Mouse (Mus musculus) lung, embryonic 16.5 days (tissue): ENCODE measurements around the gene Ppox. TPM values are rescaled to one million over a fixed set of nuclear protein-coding genes. Genes with fewer than 3 reads are reported as not detected.
A peak's percentile ranks its signal among the peaks of the same experiment; 100 is the strongest.

ENCODE experiments used
- ATAC-seq: fragments of 200-750 bp; cut with Nextera tagmentation; 2 replicates; pipeline ENCODE4 v1.8.0; 2017; ENCODE audit warnings: low read depth, mild to moderate bottlenecking, moderate library complexity
- H3K27ac ChIP-seq: fragments of 300-500 bp; sonication (generic); 2 replicates; pipeline ENCODE4 v1.5.1; 2014; ENCODE audit warnings: mild to moderate bottlenecking, control low read depth, low read length
- H3K27me3 ChIP-seq: fragments of 300-500 bp; sonication (generic); 2 replicates; pipeline ENCODE4 v1.6.1; 2014; ENCODE audit warnings: low read depth, low read length, mixed read lengths; ENCODE audit not compliant: control insufficient read depth, insufficient read depth
- H3K36me3 ChIP-seq: fragments of 300-500 bp; sonication (generic); 2 replicates; pipeline ENCODE4 v1.6.1; 2014; ENCODE audit warnings: low read length; ENCODE audit not compliant: control insufficient read depth, insufficient read depth
- H3K4me1 ChIP-seq: fragments of 300-500 bp; sonication (generic); replicated peaks from 2 replicates; pipeline ENCODE4 v1.6.1; 2014; ENCODE audit warnings: low read length, mixed read lengths; ENCODE audit not compliant: control insufficient read depth, insufficient read depth
- H3K4me2 ChIP-seq: fragments of 300-500 bp; sonication (generic); 2 replicates; pipeline ENCODE4 v1.6.1; 2014; ENCODE audit warnings: low read depth, low read length, control low read depth
- H3K4me3 ChIP-seq: fragments of 300-500 bp; sonication (generic); 2 replicates; pipeline ENCODE4 v1.5.1; 2014; ENCODE audit warnings: mild to moderate bottlenecking, low read length, control low read depth
- H3K9ac ChIP-seq: fragments of 300-500 bp; sonication (generic); 2 replicates; pipeline ENCODE4 v1.6.1; 2014; ENCODE audit warnings: low read length, control low read depth
- H3K9me3 ChIP-seq: fragments of 300-500 bp; sonication (generic); 2 replicates; pipeline ENCODE4 v1.6.1; 2016; ENCODE audit warnings: low read length; ENCODE audit not compliant: control insufficient read depth
- WGBS: fragments of 180-500 bp; shearing (Covaris S2); extraction: QIAGEN DNeasy Blood & Tissue Kit; methylation state at CpG from one replicate; pipeline ENCODE4 v1.1.7; 2014; 5-methylcytosine and 5-hydroxymethylcytosine counted together
- polyA plus RNA-seq: library from polyadenylated mRNA; unstranded; fragments of >200 nt; fragmentation: Nextera tagmentation; extraction: Ambion mirVana; gene quantifications from 2 replicates; pipeline ENCODE4 v1.2.1, GENCODE M21; 2015

Ppox gene
- polyA plus RNA-seq, 1 experiment from 2014 or later, result 53.9 TPM

- peak overlapping the region; percentile 32; the same call in 1 of the 2 replicates for H3K27ac ChIP-seq
- H3K4me1 ChIP-seq, result peaks cover 8% of the 10 kb centered on the region
- H3K36me3 ChIP-seq, result peaks cover 30% of the 10 kb centered on the region
- H3K4me2 ChIP-seq, result peak overlapping the region; percentile 90
- peak overlapping the region; percentile 85 for H3K9ac ChIP-seq
- H3K27me3 ChIP-seq, result no peaks in the 10 kb centered on the region
- under 1% methylated on average over 25 of the region's 25 CpGs for WGBS
- peak overlapping the region; percentile 80 for H3K4me3 ChIP-seq
- peak; percentile 2 for ATAC-seq
- no peaks in the 10 kb centered on the region for H3K9me3 ChIP-seq
Observed at GRCm38 (mm10) chr1:171280250-171280915, 603 bp downstream of the Ppox start.

GRCm38 (mm10) chr1:171279721-171280120, 1.3 kb downstream of the Ppox start:
- Histone ChIP-seq H3K4me3 (peak overlapping the region; percentile 80), H3K9ac (peak overlapping the region; percentile 85), H3K36me3 (peaks cover 34% of the 10 kb centered on the region), H3K27ac (no peak overlapping the region), H3K4me2 (peak overlapping the region; percentile 90), H3K27me3 (no peaks in the 10 kb centered on the region), H3K4me1 (peaks cover 8% of the 10 kb centered on the region), H3K9me3 (no peaks in the 10 kb centered on the region)
- no peak for ATAC-seq
- 61% methylated on average over 5 of the region's 5 CpGs for WGBS

GRCm38 (mm10) chr1:171279012-171279705, 1.8 kb downstream of the Ppox start:
- WGBS, result 82% methylated on average over 14 of the region's 14 CpGs
- Histone ChIP-seq H3K27me3 (no peaks in the 10 kb centered on the region), H3K4me1 (peaks cover 8% of the 10 kb centered on the region), H3K27ac (no peak overlapping the region), H3K36me3 (peaks cover 40% of the 10 kb centered on the region), H3K9me3 (no peaks in the 10 kb centered on the region), H3K4me3 (no peak overlapping the region), H3K9ac (no peak overlapping the region), H3K4me2 (no peak overlapping the region)
- no peak for ATAC-seq

- H3K4me3 ChIP-seq, result no peak overlapping the region
- H3K4me2 ChIP-seq, result no peak overlapping the region
Observed at GRCm38 (mm10) chr1:171278436-171278835, 2.5 kb downstream of the Ppox start.

GRCm38 (mm10) chr1:171277736-171278135, 3.2 kb downstream of the Ppox start:
- Histone ChIP-seq H3K4me3 (no peak overlapping the region), H3K9ac (no peak overlapping the region), H3K4me2 (no peak overlapping the region), H3K9me3 (no peaks in the 10 kb centered on the region), H3K27me3 (no peaks in the 10 kb centered on the region), H3K36me3 (peaks cover 45% of the 10 kb centered on the region), H3K27ac (no peak overlapping the region), H3K4me1 (peaks cover 8% of the 10 kb centered on the region)
- ATAC-seq, result no peak
- WGBS, result 86% methylated on average over 10 of the region's 10 CpGs

More at GRCm38 (mm10) chr1:171278436-171278835, 2.5 kb downstream of the Ppox start:
- Histone ChIP-seq H3K9ac (no peak overlapping the region), H3K9me3 (no peaks in the 10 kb centered on the region), H3K27ac (no peak overlapping the region), H3K36me3 (peaks cover 44% of the 10 kb centered on the region), H3K27me3 (no peaks in the 10 kb centered on the region), H3K4me1 (peaks cover 8% of the 10 kb centered on the region)
- ATAC-seq, result no peak
- WGBS, result 93% methylated on average over 8 of the region's 8 CpGs

- H3K27me3 ChIP-seq, result no peaks in the 10 kb centered on the region
- peaks cover 17% of the 10 kb centered on the region for H3K4me1 ChIP-seq
- 87% methylated on average over 14 of the region's 14 CpGs for WGBS
- peaks cover 47% of the 10 kb centered on the region for H3K36me3 ChIP-seq
- H3K27ac ChIP-seq, result no peak overlapping the region
- H3K9ac ChIP-seq, result no peak overlapping the region
- no peak overlapping the region for H3K4me3 ChIP-seq
- ATAC-seq, result no peak
- no peak overlapping the region for H3K4me2 ChIP-seq
- no peaks in the 10 kb centered on the region for H3K9me3 ChIP-seq
Observed at GRCm38 (mm10) chr1:171276110-171276748, 4.8 kb downstream of the Ppox start.

- 74% methylated on average over 11 of the region's 11 CpGs for WGBS
- no peak overlapping the region for H3K27ac ChIP-seq
- no peak overlapping the region for H3K4me3 ChIP-seq
- H3K36me3 ChIP-seq, result peaks cover 47% of the 10 kb centered on the region
- H3K9me3 ChIP-seq, result no peaks in the 10 kb centered on the region
- H3K9ac ChIP-seq, result no peak overlapping the region
- no peak for ATAC-seq
- H3K4me1 ChIP-seq, result peaks cover 20% of the 10 kb centered on the region
- H3K4me2 ChIP-seq, result no peak overlapping the region
- H3K27me3 ChIP-seq, result no peaks in the 10 kb centered on the region
Observed at GRCm38 (mm10) chr1:171275144-171275734, 5.7 kb downstream of the Ppox start.

- H3K36me3 ChIP-seq, result peaks cover 47% of the 10 kb centered on the region
Observed at GRCm38 (mm10) chr1:171274171-171274570, 6.8 kb downstream of the Ppox start.

GRCm38 (mm10) chr1:171272086-171272485, 8.9 kb downstream of the Ppox start:
- H3K27ac ChIP-seq, result peak overlapping the region; percentile 80; the same call in 1 of the 2 replicates
- H3K9me3 ChIP-seq, result no peaks in the 10 kb centered on the region
- H3K36me3 ChIP-seq, result peaks cover 40% of the 10 kb centered on the region
- no peaks in the 10 kb centered on the region for H3K27me3 ChIP-seq
- peaks cover 15% of the 10 kb centered on the region for H3K4me1 ChIP-seq
- no peak overlapping the region; the same call in 1 of the 2 replicates for H3K4me3 ChIP-seq
- ATAC-seq, result no peak
- 82% methylated on average over 3 of the region's 3 CpGs for WGBS
- no peak overlapping the region; the same call in 1 of the 2 replicates for H3K9ac ChIP-seq
- peak overlapping the region; percentile 73 for H3K4me2 ChIP-seq

More at GRCm38 (mm10) chr1:171274171-171274570, 6.8 kb downstream of the Ppox start:
- WGBS, result 87% methylated on average over 12 of the region's 12 CpGs
- H3K9ac ChIP-seq, result no peak overlapping the region
- ATAC-seq, result no peak
- H3K4me1 ChIP-seq, result peaks cover 15% of the 10 kb centered on the region
- no peaks in the 10 kb centered on the region for H3K9me3 ChIP-seq
- no peak overlapping the region for H3K4me3 ChIP-seq
- H3K4me2 ChIP-seq, result no peak overlapping the region
- no peak overlapping the region for H3K27ac ChIP-seq
- no peaks in the 10 kb centered on the region for H3K27me3 ChIP-seq
